Mouse (Mus musculus) ES-Bruce4 (cell line): ENCODE results near the gene Clec3a.

Experiments used
- CTCF ChIP-seq: IDR thresholded peaks from one replicate; pipeline ENCODE4 v1.8.1; 2011; ENCODE audit warnings: low read depth, low read length
- EP300 ChIP-seq: IDR thresholded peaks from 2 replicates; pipeline ENCODE4 v1.6.1; 2011; ENCODE audit warnings: low read depth, low read length; ENCODE audit not compliant: insufficient read depth
- POLR2A ChIP-seq: IDR thresholded peaks from one replicate; pipeline ENCODE4 v1.8.1; 2011; ENCODE audit warnings: low read length; ENCODE audit not compliant: insufficient read depth

GRCm38 (mm10) chr8:114411421-114411820, 6.5 kb upstream of the Clec3a start:
- TF ChIP-seq POLR2A (no peak), CTCF (no peak), EP300 (no peak)
